Mouse (Mus musculus) cerebellum, adult (tissue): ENCODE data around the gene Prkca.

Source experiments
- ATAC-seq: cut with Nextera tagmentation; 2 replicates; pipeline ENCODE4 v1.9.2; 2017; ENCODE audit warnings: mild to moderate bottlenecking, moderate library complexity, mixed read lengths; ENCODE audit not compliant: insufficient number of reproducible peaks, low FRiP score, low TSS enrichment

Prkca gene

GRCm38 (mm10) chr11:107982225-107982896, 361.4 kb downstream of the Prkca start:
- peak; percentile 74; the same call in 1 of the 2 replicates for ATAC-seq

- ATAC-seq: no peak
Measured at GRCm38 (mm10) chr11:107979497-107980174, 364.1 kb downstream of the Prkca start.

GRCm38 (mm10) chr11:107969943-107970342, 373.8 kb downstream of the Prkca start:
- ATAC-seq: no peak

- ATAC-seq: no peak
Measured at GRCm38 (mm10) chr11:107968147-107968546, 375.6 kb downstream of the Prkca start.

GRCm38 (mm10) chr11:107966229-107966628, 377.5 kb downstream of the Prkca start:
- ATAC-seq: no peak

GRCm38 (mm10) chr11:107965449-107965848, 378.3 kb downstream of the Prkca start:
- no peak for ATAC-seq

GRCm38 (mm10) chr11:107957566-107958350, 386.0 kb downstream of the Prkca start:
- ATAC-seq: no peak

GRCm38 (mm10) chr11:107955191-107956062, 388.3 kb downstream of the Prkca start:
- ATAC-seq: no peak

- ATAC-seq: peak; percentile 36; the same call in 1 of the 2 replicates
Measured at GRCm38 (mm10) chr11:107951431-107951830, 392.3 kb downstream of the Prkca start.

GRCm38 (mm10) chr11:107950658-107951057, 393.1 kb downstream of the Prkca start:
- ATAC-seq: no peak

- ATAC-seq: no peak
Measured at GRCm38 (mm10) chr11:107950211-107950610, 393.5 kb downstream of the Prkca start.

GRCm38 (mm10) chr11:107947951-107948350, 395.8 kb downstream of the Prkca start:
- ATAC-seq: no peak

- no peak for ATAC-seq
Measured at GRCm38 (mm10) chr11:107946823-107947222, 396.9 kb downstream of the Prkca start.

- no peak for ATAC-seq
Measured at GRCm38 (mm10) chr11:107936929-107937328, 406.8 kb downstream of the Prkca start.

GRCm38 (mm10) chr11:107931721-107932120, 412.0 kb downstream of the Prkca start:
- no peak for ATAC-seq

GRCm38 (mm10) chr11:107931288-107931687, 412.4 kb downstream of the Prkca start:
- ATAC-seq: no peak

GRCm38 (mm10) chr11:107929712-107930111, 414.0 kb downstream of the Prkca start:
- no peak for ATAC-seq

- no peak for ATAC-seq
Measured at GRCm38 (mm10) chr11:107919852-107920508, 423.7 kb downstream of the Prkca start.

GRCm38 (mm10) chr11:107917721-107918235, 425.9 kb downstream of the Prkca start:
- no peak for ATAC-seq
